Mouse (Mus musculus) forebrain, embryonic 14.5 days (tissue): ENCODE data around the gene Ccnt1. TPM values are rescaled to one million over a fixed set of nuclear protein-coding genes. Genes with fewer than 3 reads are reported as not detected.
"Not testable (repeated sequence)": the region's sequence is repeated elsewhere in the genome, so short reads cannot be mapped to it uniquely, and the experiment has no call there.

Experiments used
- ATAC-seq: fragments of 200-750 bp; cut with Nextera tagmentation; 2 replicates; pipeline ENCODE4 v1.8.0; 2017; ENCODE audit warnings: mild to moderate bottlenecking, moderate library complexity
- DNase-seq: peaks from one replicate; pipeline ENCODE4 v3.0.0-alpha.2; 2015; ENCODE audit warnings: low spot score
- H3K27ac ChIP-seq: fragments of 300-500 bp; sonication (generic); 2 replicates; pipeline ENCODE4 v1.5.1; 2014; ENCODE audit warnings: low read depth, mild to moderate bottlenecking, control low read depth, low read length, moderate library complexity
- H3K27me3 ChIP-seq: fragments of 300-500 bp; sonication (generic); replicated peaks from 2 replicates; pipeline ENCODE4 v1.6.1; 2014; ENCODE audit warnings: low read length, control low read depth, mixed read lengths; ENCODE audit not compliant: control insufficient read depth, insufficient read depth
- H3K36me3 ChIP-seq: fragments of 300-500 bp; sonication (generic); 2 replicates; pipeline ENCODE4 v1.6.1; 2014; ENCODE audit warnings: low read length, control low read depth; ENCODE audit not compliant: control insufficient read depth, insufficient read depth
- H3K4me1 ChIP-seq: fragments of 300-500 bp; sonication (generic); 2 replicates; pipeline ENCODE4 v1.6.1; 2014; ENCODE audit warnings: antibody characterized with exemption, low read length, control low read depth; ENCODE audit not compliant: control insufficient read depth, insufficient read depth
- H3K4me2 ChIP-seq: fragments of 300-500 bp; sonication (generic); 2 replicates; pipeline ENCODE4 v1.6.1; 2014; ENCODE audit warnings: mild to moderate bottlenecking, control low read depth, low read length
- H3K4me3 ChIP-seq: fragments of 300-500 bp; sonication (generic); 2 replicates; pipeline ENCODE4 v1.5.1; 2014; ENCODE audit warnings: low read depth, low read length, control low read depth
- H3K9ac ChIP-seq: fragments of 300-500 bp; sonication (generic); 2 replicates; pipeline ENCODE4 v1.6.1; 2014; ENCODE audit warnings: mild to moderate bottlenecking, low read length, control low read depth, moderate library complexity
- H3K9me3 ChIP-seq: fragments of 300-500 bp; sonication (generic); replicated peaks from 2 replicates; pipeline ENCODE4 v1.6.1; 2016; ENCODE audit warnings: low read length, control low read depth, mixed read lengths; ENCODE audit not compliant: control insufficient read depth
- WGBS: fragments of 180-500 bp; shearing (Covaris S2); extraction: QIAGEN DNeasy Blood & Tissue Kit; methylation state at CpG from one replicate; pipeline ENCODE4 v1.1.7; 2014; 5-methylcytosine and 5-hydroxymethylcytosine counted together
- polyA plus RNA-seq: library from polyadenylated mRNA; unstranded; fragments of >200 nt; fragmentation: Nextera tagmentation; extraction: Ambion mirVana; gene quantifications from 2 replicates; pipeline ENCODE4 v1.2.1, GENCODE M21; 2014

The Ccnt1 gene
- polyA plus RNA-seq, 1 experiment from 2014 or later: 51.3 TPM

- peaks cover 13% of the 10 kb centered on the region for H3K36me3 ChIP-seq
- not testable (repeated sequence) for H3K27me3 ChIP-seq, H3K9me3 ChIP-seq, H3K4me2 ChIP-seq, H3K4me3 ChIP-seq, H3K27ac ChIP-seq, DNase-seq, H3K4me1 ChIP-seq, H3K9ac ChIP-seq, ATAC-seq
- WGBS: 77% methylated on average over 9 of the region's 9 CpGs
Measured at GRCm38 (mm10) chr15:98586141-98586540, 15.4 kb upstream of the Ccnt1 start.

GRCm38 (mm10) chr15:98585421-98585820 is 14.7 kb upstream of the Ccnt1 start:
- Histone ChIP-seq H3K9ac (no peak overlapping the region), H3K36me3 (peaks cover 7% of the 10 kb centered on the region), H3K4me1 (no peaks in the 10 kb centered on the region), H3K27ac (no peak overlapping the region), H3K9me3 (no peaks in the 10 kb centered on the region), H3K27me3 (no peaks in the 10 kb centered on the region), H3K4me3 (no peak overlapping the region), H3K4me2 (no peak overlapping the region)
- DNase-seq (no peak), ATAC-seq (no peak)
- WGBS: 45% methylated on average over 7 of the region's 7 CpGs

- no peak for ATAC-seq
- no peaks in the 10 kb centered on the region for H3K36me3 ChIP-seq
- H3K9me3 ChIP-seq: no peaks in the 10 kb centered on the region
- no peaks in the 10 kb centered on the region for H3K27me3 ChIP-seq
- H3K4me2 ChIP-seq: no peak overlapping the region
- peak overlapping the region; percentile 66; the same call in 1 of the 2 replicates for H3K27ac ChIP-seq
- H3K4me1 ChIP-seq: no peaks in the 10 kb centered on the region
- no peak for DNase-seq
- WGBS: 83% methylated on average over 8 of the region's 8 CpGs
- no peak overlapping the region for H3K4me3 ChIP-seq
- H3K9ac ChIP-seq: no peak overlapping the region
Measured at GRCm38 (mm10) chr15:98582996-98583395, 12.3 kb upstream of the Ccnt1 start.

GRCm38 (mm10) chr15:98582410-98582809 is 11.7 kb upstream of the Ccnt1 start:
- no peak overlapping the region; the same call in 1 of the 2 replicates for H3K27ac ChIP-seq
- no peaks in the 10 kb centered on the region for H3K36me3 ChIP-seq
- H3K4me2 ChIP-seq: no peak overlapping the region
- no peaks in the 10 kb centered on the region for H3K4me1 ChIP-seq
- no peaks in the 10 kb centered on the region for H3K9me3 ChIP-seq
- DNase-seq: peak; percentile 58
- no peak overlapping the region for H3K9ac ChIP-seq
- WGBS: 63% methylated on average over 8 of the region's 8 CpGs
- H3K27me3 ChIP-seq: no peaks in the 10 kb centered on the region
- ATAC-seq: peak; percentile 34; the same call in 1 of the 2 replicates
- no peak overlapping the region for H3K4me3 ChIP-seq

GRCm38 (mm10) chr15:98579795-98580464 is 9.2 kb upstream of the Ccnt1 start:
- H3K4me1 ChIP-seq: no peaks in the 10 kb centered on the region
- no peaks in the 10 kb centered on the region for H3K27me3 ChIP-seq
- no peaks in the 10 kb centered on the region for H3K9me3 ChIP-seq
- no peaks in the 10 kb centered on the region for H3K36me3 ChIP-seq
- no peak overlapping the region for H3K4me3 ChIP-seq
- H3K4me2 ChIP-seq: no peak overlapping the region
- no peak overlapping the region for H3K9ac ChIP-seq
- H3K27ac ChIP-seq: no peak overlapping the region
- ATAC-seq: peak; percentile 86
- DNase-seq: peak; percentile 92
- WGBS: 41% methylated on average over 5 of the region's 5 CpGs

- H3K36me3 ChIP-seq: no peaks in the 10 kb centered on the region
- ATAC-seq: no peak
- H3K4me3 ChIP-seq: no peak overlapping the region
- H3K9me3 ChIP-seq: no peaks in the 10 kb centered on the region
- WGBS: 93% methylated on average over 2 of the region's 2 CpGs
- H3K9ac ChIP-seq: no peak overlapping the region
- no peak for DNase-seq
- no peak overlapping the region for H3K4me2 ChIP-seq
- H3K27ac ChIP-seq: no peak overlapping the region
- H3K27me3 ChIP-seq: no peaks in the 10 kb centered on the region
- H3K4me1 ChIP-seq: no peaks in the 10 kb centered on the region
Measured at GRCm38 (mm10) chr15:98579310-98579709, 8.6 kb upstream of the Ccnt1 start.

GRCm38 (mm10) chr15:98573293-98573692 is 2.6 kb upstream of the Ccnt1 start:
- Histone ChIP-seq H3K4me1 (peaks cover 5% of the 10 kb centered on the region), H3K27me3 (no peaks in the 10 kb centered on the region), H3K9ac (no peak overlapping the region), H3K9me3 (no peaks in the 10 kb centered on the region), H3K4me3 (no peak overlapping the region), H3K27ac (no peak overlapping the region), H3K36me3 (no peaks in the 10 kb centered on the region), H3K4me2 (no peak overlapping the region)
- WGBS: 81% methylated on average over 4 of the region's 4 CpGs
- ATAC-seq: no peak
- no peak for DNase-seq

GRCm38 (mm10) chr15:98569795-98570365 is 843 bp downstream of the Ccnt1 start:
- no peak overlapping the region for H3K9ac ChIP-seq
- WGBS: 90% methylated on average over 4 of the region's 4 CpGs

GRCm38 (mm10) chr15:98569216-98569615 is 1.5 kb downstream of the Ccnt1 start:
- Histone ChIP-seq H3K27ac (no peak overlapping the region), H3K9ac (peak overlapping the region; percentile 84), H3K4me2 (peak overlapping the region; percentile 50), H3K27me3 (no peaks in the 10 kb centered on the region), H3K4me1 (peaks cover 20% of the 10 kb centered on the region), H3K9me3 (no peaks in the 10 kb centered on the region), H3K36me3 (0 out of 2 replicates have a peak, but pooled peaks cover 9% of the 10 kb centered on the region), H3K4me3 (peak overlapping the region; percentile 92)
- no peak for ATAC-seq
- 71% methylated on average over 7 of the region's 7 CpGs for WGBS
- DNase-seq: no peak

More at GRCm38 (mm10) chr15:98569795-98570365, 843 bp downstream of the Ccnt1 start:
- H3K27me3 ChIP-seq: no peaks in the 10 kb centered on the region
- H3K4me3 ChIP-seq: no peak overlapping the region
- H3K4me2 ChIP-seq: no peak overlapping the region
- peaks cover 19% of the 10 kb centered on the region for H3K4me1 ChIP-seq
- H3K36me3 ChIP-seq: 0 out of 2 replicates have a peak, but pooled peaks cover 6% of the 10 kb centered on the region
- DNase-seq (no peak), ATAC-seq (no peak)
- H3K9me3 ChIP-seq: no peaks in the 10 kb centered on the region
- no peak overlapping the region for H3K27ac ChIP-seq
